Mouse (Mus musculus) cortical plate, adult 2 months (tissue): ENCODE measurements around the gene Angptl7. TPM values are rescaled to one million over a fixed set of nuclear protein-coding genes. Genes with fewer than 3 reads are reported as not detected.

ENCODE experiments used
- H3K27ac ChIP-seq: fragments of 200-500 bp; 2 replicates; pipeline ENCODE4 v1.5.1; 2012; ENCODE audit warnings: low read length, control low read depth, inconsistent platforms; ENCODE audit not compliant: insufficient read depth
- H3K4me1 ChIP-seq: fragments of 200-500 bp; 2 replicates; pipeline ENCODE4 v1.6.1; 2011; ENCODE audit warnings: low read length; ENCODE audit not compliant: control insufficient read depth, insufficient read depth
- H3K4me3 ChIP-seq: fragments of 200-500 bp; 2 replicates; pipeline ENCODE4 v1.5.1; 2011; ENCODE audit warnings: mild to moderate bottlenecking, low read length, control low read depth; ENCODE audit not compliant: insufficient read depth
- CTCF ChIP-seq: fragments of 200-500 bp; IDR thresholded peaks from 2 replicates; pipeline ENCODE4 v1.5.1; 2011; ENCODE audit warnings: mild to moderate bottlenecking, control low read depth, low read length; ENCODE audit not compliant: insufficient read depth; ENCODE audit errors: extremely low read depth
- POLR2A ChIP-seq: fragments of 200-500 bp; IDR thresholded peaks from 2 replicates; pipeline ENCODE4 v1.6.1; 2011; ENCODE audit warnings: mild to moderate bottlenecking, low read length, control low read depth; ENCODE audit not compliant: insufficient read depth; ENCODE audit errors: extremely low read depth
- polyA plus RNA-seq: library from polyadenylated mRNA; depleted of rRNA; stranded (reverse); fragments of >200 nt; gene quantifications from 2 replicates; pipeline ENCODE4 v1.2.3, GENCODE M21; 2012

Gene Angptl7
- polyA plus RNA-seq, 1 experiment: 0.23 TPM

DNA sequence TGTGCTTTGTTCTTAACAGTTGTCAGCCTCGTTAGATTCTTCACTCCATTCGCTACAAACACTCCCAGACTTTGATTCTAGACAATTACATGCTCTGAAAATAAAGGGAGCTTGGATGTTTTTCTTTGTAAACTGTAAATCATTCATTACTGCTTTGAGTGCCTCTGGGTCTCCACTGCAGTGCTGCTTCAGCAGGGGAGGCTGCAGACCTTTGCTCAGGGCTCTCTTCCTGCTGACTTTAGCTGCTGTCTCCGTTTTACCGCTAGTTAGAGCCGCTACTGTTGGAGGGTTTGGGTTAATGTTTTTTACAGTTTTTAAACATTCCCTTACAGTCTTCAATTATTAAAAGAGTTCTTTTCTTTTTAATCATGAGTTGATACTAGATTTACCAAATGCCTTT lies 26.8 kb downstream of the Angptl7 start:
- TF ChIP-seq CTCF (no peak), POLR2A (no peak)
- no peak overlapping the region for H3K27ac ChIP-seq
- peaks cover 3% of the 10 kb centered on the region; the same call in 1 of the 2 replicates for H3K4me1 ChIP-seq
- H3K4me3 ChIP-seq: no peak overlapping the region

DNA sequence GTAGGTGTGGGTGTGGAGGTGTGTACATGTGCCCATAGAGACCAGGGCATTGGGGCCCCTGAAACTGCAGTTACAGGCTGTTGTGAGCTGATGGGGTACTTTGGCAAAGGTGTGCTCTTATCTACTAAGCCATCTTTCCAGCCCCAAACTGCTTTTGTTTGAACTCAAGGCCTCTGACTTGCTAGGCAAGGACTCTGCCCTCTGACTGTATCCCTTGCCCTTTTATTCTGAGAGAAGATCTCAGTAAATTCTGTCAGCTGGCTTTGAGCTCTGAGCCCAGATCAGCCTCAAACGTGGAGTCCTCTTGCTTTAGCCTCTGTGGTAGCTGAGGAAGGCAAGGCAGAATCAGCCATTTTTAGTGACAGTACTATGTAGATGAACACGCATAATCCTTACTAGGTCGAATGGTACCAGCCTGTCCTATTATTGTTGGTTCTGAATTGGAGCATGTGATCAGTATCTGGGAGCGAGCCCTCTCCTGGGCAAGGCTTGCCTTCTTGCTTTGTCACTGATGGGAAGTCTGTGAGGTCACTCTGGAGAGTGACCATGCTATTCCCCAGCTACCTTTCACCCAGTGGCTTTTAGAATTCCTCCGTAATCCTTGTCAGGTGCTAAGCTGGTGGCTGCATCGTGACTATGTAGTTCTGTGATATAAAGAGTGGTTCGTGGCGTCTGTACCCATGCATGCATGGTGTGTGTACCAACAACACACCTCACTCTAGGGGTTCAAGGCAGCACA lies 27.7 kb downstream of the Angptl7 start:
- H3K4me3 ChIP-seq: no peak overlapping the region
- H3K4me1 ChIP-seq: peaks cover 3% of the 10 kb centered on the region; the same call in 1 of the 2 replicates
- no peak for TF ChIP-seq POLR2A
- no peak overlapping the region for H3K27ac ChIP-seq

DNA sequence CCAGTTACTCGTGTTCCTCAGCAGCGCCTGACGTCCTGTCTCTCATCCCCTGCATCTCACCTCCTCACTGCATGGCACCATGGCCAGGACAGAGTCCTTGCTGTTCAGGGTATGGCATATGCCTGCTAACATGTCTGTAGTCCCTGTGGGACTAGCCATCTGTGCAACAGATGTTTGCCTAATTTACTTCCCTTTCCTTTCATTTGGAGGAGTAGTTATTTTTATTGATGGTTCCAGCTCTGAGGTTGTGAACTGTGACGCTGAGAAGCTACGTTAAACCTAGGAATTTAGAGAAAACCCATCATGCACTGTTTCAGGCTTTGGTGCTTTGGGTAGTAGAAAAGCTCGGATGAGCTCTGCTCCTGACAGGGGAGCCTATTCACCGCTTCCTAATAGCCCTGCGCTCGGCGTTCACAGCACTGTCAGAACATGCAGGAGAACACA lies 28.9 kb downstream of the Angptl7 start:
- no peak for TF ChIP-seq POLR2A
- Histone ChIP-seq H3K27ac (no peak overlapping the region), H3K4me1 (peaks cover 4% of the 10 kb centered on the region; the same call in 1 of the 2 replicates), H3K4me3 (no peak overlapping the region)

DNA sequence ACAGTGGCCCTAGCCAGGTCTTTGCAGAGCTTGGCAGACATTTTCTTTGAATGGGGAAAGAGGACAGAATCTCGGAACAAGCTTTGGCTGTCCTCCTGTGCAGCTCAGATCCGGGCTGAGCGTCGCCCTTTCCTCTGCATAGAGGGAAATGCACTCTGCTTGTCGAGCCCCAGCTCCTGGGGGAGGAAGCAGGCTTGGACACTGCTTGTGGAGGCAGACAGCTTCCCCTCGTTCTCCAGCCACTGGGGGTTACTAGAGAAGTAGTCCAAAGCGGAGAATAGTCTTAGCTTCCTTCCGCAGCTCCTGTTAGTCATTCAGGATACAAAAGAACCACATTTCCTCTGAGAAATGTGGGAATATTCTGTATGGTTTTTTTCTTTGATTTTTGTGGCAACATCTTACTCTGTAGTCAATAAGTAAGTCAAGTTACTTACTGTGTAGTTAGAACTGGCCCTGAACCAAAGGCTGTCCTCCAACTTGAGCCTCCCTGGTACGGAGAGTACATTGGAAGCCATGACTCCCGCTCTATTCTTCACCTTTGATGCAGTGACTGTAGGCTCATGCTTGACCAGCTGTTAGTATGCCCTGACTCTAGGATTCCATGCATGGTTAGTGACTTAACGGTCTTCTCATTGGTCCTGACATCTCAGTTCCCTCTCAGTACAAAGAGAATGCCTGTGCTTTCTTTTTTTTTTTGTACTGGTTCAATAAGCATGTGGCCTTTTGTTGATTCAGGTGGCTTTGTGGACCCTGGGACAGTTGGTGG lies 30.6 kb downstream of the Angptl7 start:
- H3K27ac ChIP-seq: no peak overlapping the region
- TF ChIP-seq CTCF (no peak), POLR2A (no peak)
- H3K4me1 ChIP-seq: peaks cover 1% of the 10 kb centered on the region; the same call in 1 of the 2 replicates
- H3K4me3 ChIP-seq: no peak overlapping the region

DNA sequence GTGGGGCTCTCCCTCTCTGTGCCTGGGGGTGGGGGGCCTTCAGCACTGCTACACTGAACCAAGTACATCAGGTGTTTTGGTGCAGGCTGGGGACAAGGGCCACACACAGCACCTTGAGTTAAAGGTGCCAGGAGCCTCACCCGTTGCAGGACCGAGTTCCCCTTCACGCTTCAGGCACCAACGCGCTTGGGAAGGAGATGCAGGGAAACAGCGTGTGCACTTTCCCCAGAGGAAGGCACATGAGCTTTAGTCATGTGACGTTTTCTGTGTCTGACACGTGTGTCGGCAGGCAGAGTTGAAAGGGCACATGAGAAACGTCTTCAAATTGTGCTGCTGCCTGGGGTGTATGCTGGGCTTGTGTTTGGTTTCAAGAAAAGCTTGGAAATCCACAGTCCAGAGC lies 31.9 kb downstream of the Angptl7 start:
- peaks cover 1% of the 10 kb centered on the region; the same call in 1 of the 2 replicates for H3K4me1 ChIP-seq
- H3K4me3 ChIP-seq: no peak overlapping the region
- TF ChIP-seq CTCF (no peak), POLR2A (no peak)
- no peak overlapping the region for H3K27ac ChIP-seq

DNA sequence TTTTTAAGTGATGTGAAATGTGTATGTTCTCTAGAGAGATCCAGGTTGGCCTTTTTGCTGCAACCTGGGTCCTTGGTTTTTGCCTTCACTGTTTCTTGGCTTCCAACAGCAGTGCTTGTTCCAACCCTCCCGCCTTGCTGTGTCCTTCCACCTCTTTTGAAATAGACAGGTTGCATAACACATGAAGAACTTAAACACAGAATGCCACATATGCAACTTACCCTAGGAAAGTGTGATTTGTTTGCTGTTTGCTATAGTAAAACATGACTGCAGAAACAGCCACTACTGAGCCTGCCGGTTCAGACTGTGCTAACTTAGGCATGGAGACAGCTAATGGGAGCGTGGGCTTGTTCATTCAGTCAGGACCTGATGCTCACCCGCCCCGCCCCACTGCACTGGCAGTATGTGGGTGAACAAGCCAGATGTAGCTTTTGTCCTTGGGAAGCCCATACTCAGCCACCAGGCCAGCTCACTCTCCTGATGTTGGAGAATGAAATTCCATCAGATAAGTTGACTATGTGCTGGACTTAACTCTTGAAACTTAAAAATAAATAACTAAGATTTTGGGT lies 33.7 kb downstream of the Angptl7 start:
- no peak overlapping the region for H3K27ac ChIP-seq
- peaks cover 1% of the 10 kb centered on the region; the same call in 1 of the 2 replicates for H3K4me1 ChIP-seq
- TF ChIP-seq CTCF: no peak
- no peak for TF ChIP-seq POLR2A
- no peak overlapping the region for H3K4me3 ChIP-seq

DNA sequence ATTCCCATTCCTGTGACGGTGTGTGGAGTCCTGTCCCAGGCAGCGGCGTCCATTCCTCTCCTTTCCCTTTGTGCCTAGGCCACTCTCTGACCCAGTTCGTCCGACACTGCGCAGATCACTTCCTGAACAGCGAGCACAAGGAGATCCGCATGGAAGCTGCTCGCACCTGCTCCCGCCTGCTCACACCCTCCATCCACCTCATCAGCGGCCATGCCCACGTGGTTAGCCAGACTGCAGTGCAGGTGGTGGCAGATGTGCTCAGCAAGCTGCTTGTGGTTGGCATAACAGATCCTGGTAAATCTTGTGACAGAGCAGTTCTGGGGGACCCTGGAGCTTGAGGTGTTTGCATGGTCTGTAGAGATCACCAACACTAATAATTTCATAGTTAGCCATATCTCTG lies 35.4 kb downstream of the Angptl7 start:
- Histone ChIP-seq H3K27ac (no peak overlapping the region), H3K4me1 (peaks cover 1% of the 10 kb centered on the region; the same call in 1 of the 2 replicates), H3K4me3 (no peak overlapping the region)
- TF ChIP-seq POLR2A (no peak), CTCF (no peak)

DNA sequence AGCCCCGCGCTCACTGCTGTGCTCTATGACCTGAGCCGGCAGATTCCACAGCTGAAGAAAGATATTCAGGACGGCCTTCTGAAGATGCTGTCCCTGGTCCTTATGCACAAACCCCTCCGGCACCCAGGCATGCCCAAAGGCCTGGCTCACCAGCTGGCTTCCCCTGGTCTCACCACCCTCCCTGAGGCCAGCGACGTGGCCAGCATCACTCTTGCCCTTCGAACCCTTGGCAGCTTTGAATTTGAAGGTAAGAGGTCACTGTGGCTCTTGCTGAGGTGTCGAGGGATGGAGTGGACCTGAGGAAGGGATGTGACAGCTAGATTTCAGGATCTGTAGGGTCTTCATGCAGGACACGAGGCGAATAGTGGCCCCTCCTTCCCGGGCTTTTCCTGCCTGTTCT lies 36.0 kb downstream of the Angptl7 start:
- Histone ChIP-seq H3K4me3 (no peak overlapping the region), H3K27ac (no peak overlapping the region), H3K4me1 (peaks cover 1% of the 10 kb centered on the region; the same call in 1 of the 2 replicates)
- TF ChIP-seq CTCF (no peak), POLR2A (no peak)

DNA sequence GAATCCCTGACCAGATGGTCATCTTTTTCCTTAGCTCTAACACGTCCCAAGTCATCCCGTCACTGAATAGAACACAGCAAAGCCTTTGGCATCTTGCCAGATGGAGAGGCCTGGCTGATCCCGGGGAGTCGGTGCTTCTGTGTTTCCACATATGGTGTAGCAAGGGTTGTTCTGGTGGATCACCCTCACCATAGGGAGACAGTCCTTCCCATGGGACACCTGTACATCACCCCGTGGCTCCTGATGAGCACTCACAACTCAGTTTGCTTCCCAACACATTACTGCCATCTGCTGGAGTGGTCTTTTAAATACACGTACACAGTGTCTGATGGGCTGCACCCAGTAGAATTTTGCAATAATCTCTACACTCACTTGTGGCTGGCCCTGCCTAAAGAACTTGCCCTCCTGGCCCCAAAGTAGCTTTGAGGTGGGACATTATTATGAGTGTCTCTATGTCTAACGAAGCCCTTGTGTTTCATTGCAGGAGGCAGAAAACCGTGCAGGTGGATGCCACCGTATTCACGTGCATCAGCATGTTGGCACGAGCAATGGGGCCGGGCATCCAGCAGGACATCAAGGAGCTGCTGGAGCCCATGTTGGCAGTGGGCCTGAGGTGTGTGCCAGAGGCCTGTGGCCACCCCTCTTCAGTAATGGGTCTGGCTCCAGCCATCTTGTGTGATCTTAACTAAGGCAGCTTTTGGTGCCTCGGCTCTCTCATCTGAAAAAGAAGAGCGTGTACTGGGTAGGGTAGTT lies 36.9 kb downstream of the Angptl7 start:
- Histone ChIP-seq H3K27ac (no peak overlapping the region), H3K4me1 (peaks cover 1% of the 10 kb centered on the region; the same call in 1 of the 2 replicates), H3K4me3 (no peak overlapping the region)
- TF ChIP-seq POLR2A (no peak), CTCF (peak; percentile 53)
